Mouse (Mus musculus): ENCODE measurements around the gene Cnbd2. TPM values are rescaled to one million over a fixed set of nuclear protein-coding genes. Genes with fewer than 3 reads are reported as not detected.

Gene Cnbd2
- polyA plus RNA-seq (2015; fragmentation: Nextera tagmentation; extraction: Ambion mirVana) = 4.3 and 4.7 TPM in 2 replicates

DNA sequence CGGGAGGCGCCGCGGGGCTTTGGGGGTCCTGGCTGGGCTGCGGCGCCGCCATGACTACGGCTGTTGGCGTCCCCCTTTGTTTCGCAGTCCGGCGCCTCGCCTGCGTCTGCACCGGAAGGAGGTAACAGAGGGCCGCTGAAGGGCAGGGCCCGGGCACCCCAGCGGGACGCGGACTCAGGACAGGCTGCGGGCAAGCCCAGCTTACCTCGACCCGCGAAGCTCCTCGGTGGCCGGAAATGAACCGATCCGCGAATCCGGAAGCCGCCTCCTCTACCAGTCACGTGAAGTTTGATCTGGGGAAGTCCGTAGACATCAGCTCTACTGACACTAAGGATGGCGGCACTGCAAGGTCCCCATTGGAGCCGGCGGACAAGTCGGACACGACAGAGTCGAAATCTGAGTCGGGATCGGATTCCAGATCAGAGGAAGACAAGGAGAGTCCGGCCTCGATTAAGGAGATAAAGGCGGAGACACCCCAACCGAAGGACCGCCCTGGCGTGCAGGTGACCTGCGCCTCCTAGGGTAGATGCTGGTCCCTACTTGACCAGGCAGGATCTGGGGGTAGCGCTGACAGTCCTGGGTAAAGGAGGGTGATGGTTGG lies at the start of gene Cnbd2, which contains the start of gene Scand1:
TSS of gene Cnbd2 (plus strand) at position 3 of the 601 bp plus-strand sequence.
TSS of gene Scand1 (minus strand) at position 408 of the 601 bp plus-strand sequence.
- 0 out of 2 replicates have a peak, but pooled peaks cover 3% of the 10 kb centered on the region for H3K36me3 ChIP-seq
- H3K9ac ChIP-seq = peak within 1 kb of the TSS; percentile 90
- no peaks in the 10 kb centered on the region for H3K9me3 ChIP-seq
- peak within 1 kb of the TSS; percentile 98 for H3K27ac ChIP-seq
- peak; percentile 84 for ATAC-seq (ENCODE audit: insufficient read depth, low FRiP score, low read depth)
- H3K4me3 ChIP-seq (replicated peaks) = peak within 1 kb of the TSS; percentile 86
- no peaks in the 10 kb centered on the region for H3K27me3 ChIP-seq (replicated peaks)
- under 1% methylated on average over 49 of the region's 49 CpGs for WGBS
- peak within 1 kb of the TSS; percentile 88 for H3K4me2 ChIP-seq
- peaks cover 5% of the 10 kb centered on the region for H3K4me1 ChIP-seq

- no peak for ATAC-seq (ENCODE audit: insufficient read depth, low FRiP score, low read depth)
- H3K4me2 ChIP-seq = no peak overlapping the region
- H3K4me3 ChIP-seq (replicated peaks) = no peak overlapping the region
- no peak overlapping the region for H3K9ac ChIP-seq
- H3K27ac ChIP-seq = no peak overlapping the region
- H3K27me3 ChIP-seq (replicated peaks) = no peaks in the 10 kb centered on the region
- peaks cover 25% of the 10 kb centered on the region; the same call in 1 of the 2 replicates for H3K36me3 ChIP-seq
- no peaks in the 10 kb centered on the region for H3K9me3 ChIP-seq
- H3K4me1 ChIP-seq = no peaks in the 10 kb centered on the region
- 79% methylated on average over 4 of the region's 4 CpGs for WGBS
These were observed 48.8 kb upstream of the Cnbd2 start for GRCm38 (mm10) chr2:156263204-156263893.

GRCm38 (mm10) chr2:156267636-156268035 lies 44.5 kb upstream of the Cnbd2 start:
- Histone ChIP-seq H3K4me1 (no peaks in the 10 kb centered on the region), H3K27ac (no peak overlapping the region), H3K9me3 (no peaks in the 10 kb centered on the region), H3K36me3 (0 out of 2 replicates have a peak, but pooled peaks cover 5% of the 10 kb centered on the region), H3K4me2 (no peak overlapping the region), H3K9ac (no peak overlapping the region), H3K4me3 (replicated peaks) (no peak overlapping the region), H3K27me3 (replicated peaks) (no peaks in the 10 kb centered on the region)
- no peak for ATAC-seq (ENCODE audit: insufficient read depth, low FRiP score, low read depth)
- WGBS = 95% methylated on average over 9 of the region's 9 CpGs

DNA sequence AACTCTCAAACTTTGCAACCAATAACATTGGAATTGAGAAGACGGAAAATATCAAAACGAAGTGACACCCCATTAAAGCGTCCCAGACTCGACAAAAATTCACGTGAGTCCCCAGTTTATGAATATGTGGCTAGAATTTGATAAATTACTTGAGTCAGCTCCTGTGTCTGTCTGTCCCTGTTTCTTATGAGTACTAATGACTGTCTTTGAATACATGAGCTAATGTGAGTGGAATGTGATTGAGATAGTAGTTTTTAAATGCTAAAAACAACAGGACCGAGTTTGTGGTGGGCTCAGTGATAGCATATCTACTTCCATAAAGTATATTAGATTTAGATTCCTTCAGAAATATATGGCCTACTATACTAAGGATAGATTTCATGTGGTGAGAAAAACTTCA lies 39.5 kb upstream of the Cnbd2 start:
- no peaks in the 10 kb centered on the region for H3K4me1 ChIP-seq
- ATAC-seq (ENCODE audit: insufficient read depth, low FRiP score, low read depth) = no peak
- H3K4me3 ChIP-seq (replicated peaks) = no peak overlapping the region
- H3K9ac ChIP-seq = no peak overlapping the region
- no peaks in the 10 kb centered on the region for H3K9me3 ChIP-seq
- H3K4me2 ChIP-seq = no peak overlapping the region
- no peaks in the 10 kb centered on the region for H3K27me3 ChIP-seq (replicated peaks)
- H3K27ac ChIP-seq = no peak overlapping the region
- H3K36me3 ChIP-seq = peaks cover 7% of the 10 kb centered on the region; the same call in 1 of the 2 replicates
- WGBS = 82% methylated on average over 6 of the region's 6 CpGs

- ATAC-seq (ENCODE audit: insufficient read depth, low FRiP score, low read depth) = peak; percentile 72
- 45% methylated on average over 4 of the region's 4 CpGs for WGBS
- no peak overlapping the region for H3K9ac ChIP-seq
- H3K4me1 ChIP-seq = no peaks in the 10 kb centered on the region
- no peaks in the 10 kb centered on the region for H3K9me3 ChIP-seq
- H3K27ac ChIP-seq = peak overlapping the region; percentile 3; the same call in 1 of the 2 replicates
- H3K4me3 ChIP-seq (replicated peaks) = no peak overlapping the region
- no peaks in the 10 kb centered on the region for H3K27me3 ChIP-seq (replicated peaks)
- H3K36me3 ChIP-seq = peaks cover 6% of the 10 kb centered on the region; the same call in 1 of the 2 replicates
- no peak overlapping the region for H3K4me2 ChIP-seq
These were observed 33.7 kb upstream of the Cnbd2 start for GRCm38 (mm10) chr2:156278226-156279017.

- Histone ChIP-seq H3K9ac (no peak overlapping the region), H3K36me3 (peaks cover 7% of the 10 kb centered on the region), H3K27me3 (replicated peaks) (no peaks in the 10 kb centered on the region), H3K27ac (0 out of 2 replicates have a peak overlapping the region, but pooled peaks have one; percentile 2), H3K9me3 (no peaks in the 10 kb centered on the region), H3K4me3 (replicated peaks) (no peak overlapping the region), H3K4me2 (no peak overlapping the region), H3K4me1 (no peaks in the 10 kb centered on the region)
- peak; percentile 76; the same call in 1 of the 2 replicates for ATAC-seq (ENCODE audit: insufficient read depth, low FRiP score, low read depth)
- 80% methylated on average over 4 of the region's 4 CpGs for WGBS
These were observed 30.9 kb upstream of the Cnbd2 start for GRCm38 (mm10) chr2:156281227-156281626.

- H3K27ac ChIP-seq = no peak overlapping the region
- H3K9me3 ChIP-seq = no peaks in the 10 kb centered on the region
- 74% methylated on average over 2 of the region's 2 CpGs for WGBS
- H3K27me3 ChIP-seq (replicated peaks) = no peaks in the 10 kb centered on the region
- H3K4me2 ChIP-seq = no peak overlapping the region
- no peak for ATAC-seq (ENCODE audit: insufficient read depth, low FRiP score, low read depth)
- H3K4me1 ChIP-seq = no peaks in the 10 kb centered on the region
- no peak overlapping the region for H3K4me3 ChIP-seq (replicated peaks)
- peaks cover 15% of the 10 kb centered on the region for H3K36me3 ChIP-seq
- no peak overlapping the region for H3K9ac ChIP-seq
These were observed 26.9 kb upstream of the Cnbd2 start for GRCm38 (mm10) chr2:156285161-156285560.

GRCm38 (mm10) chr2:156286733-156287132 lies 25.4 kb upstream of the Cnbd2 start:
- ATAC-seq (ENCODE audit: insufficient read depth, low FRiP score, low read depth) = no peak
- no peak overlapping the region for H3K4me2 ChIP-seq
- no peaks in the 10 kb centered on the region for H3K27me3 ChIP-seq (replicated peaks)
- no peaks in the 10 kb centered on the region for H3K4me1 ChIP-seq
- H3K36me3 ChIP-seq = peaks cover 18% of the 10 kb centered on the region
- no peaks in the 10 kb centered on the region for H3K9me3 ChIP-seq
- 92% methylated on average over 4 of the region's 4 CpGs for WGBS
- no peak overlapping the region for H3K4me3 ChIP-seq (replicated peaks)
- H3K27ac ChIP-seq = no peak overlapping the region
- no peak overlapping the region for H3K9ac ChIP-seq

GRCm38 (mm10) chr2:156288222-156288621 lies 23.9 kb upstream of the Cnbd2 start:
- Histone ChIP-seq H3K27ac (no peak overlapping the region), H3K9me3 (no peaks in the 10 kb centered on the region), H3K4me1 (no peaks in the 10 kb centered on the region), H3K9ac (no peak overlapping the region), H3K4me3 (replicated peaks) (no peak overlapping the region), H3K4me2 (no peak overlapping the region), H3K36me3 (peaks cover 18% of the 10 kb centered on the region), H3K27me3 (replicated peaks) (no peaks in the 10 kb centered on the region)
- no peak for ATAC-seq (ENCODE audit: insufficient read depth, low FRiP score, low read depth)
- WGBS = 84% methylated on average over 2 of the region's 2 CpGs

- peaks cover 28% of the 10 kb centered on the region for H3K36me3 ChIP-seq
- no peaks in the 10 kb centered on the region for H3K27me3 ChIP-seq (replicated peaks)
- H3K4me1 ChIP-seq = no peaks in the 10 kb centered on the region
- no peak overlapping the region for H3K4me2 ChIP-seq
- no peak overlapping the region for H3K9ac ChIP-seq
- no peak overlapping the region for H3K4me3 ChIP-seq (replicated peaks)
- WGBS = 91% methylated on average over 2 of the region's 2 CpGs
- H3K9me3 ChIP-seq = no peaks in the 10 kb centered on the region
- ATAC-seq (ENCODE audit: insufficient read depth, low FRiP score, low read depth) = no peak
- no peak overlapping the region for H3K27ac ChIP-seq
These were observed 22.4 kb upstream of the Cnbd2 start for GRCm38 (mm10) chr2:156289552-156290160.

DNA sequence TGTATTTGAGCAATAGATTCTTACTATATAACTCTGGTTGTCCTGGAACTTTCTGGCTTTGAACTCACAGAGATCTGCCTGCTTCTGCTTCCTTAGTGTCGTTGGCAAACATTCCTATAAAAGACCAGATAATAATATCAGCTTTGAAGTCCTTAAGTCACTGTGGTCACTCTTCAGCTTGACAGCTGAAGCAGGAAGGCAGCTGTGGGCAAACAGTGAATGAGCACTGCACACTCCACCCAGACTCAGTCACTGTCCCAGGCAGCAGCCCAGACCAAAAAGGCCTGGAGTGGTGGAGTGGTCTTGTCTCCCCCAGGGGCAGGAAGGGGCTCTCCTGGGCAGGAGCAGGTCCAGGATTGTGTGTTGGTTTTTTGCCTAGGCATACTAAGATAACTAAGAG lies 20.1 kb upstream of the Cnbd2 start:
- 86% methylated on average over 1 of the region's 1 CpGs for WGBS

More for the DNA sequence above, 20.1 kb upstream of the Cnbd2 start:
- Histone ChIP-seq H3K4me1 (no peaks in the 10 kb centered on the region), H3K4me3 (replicated peaks) (no peak overlapping the region), H3K9ac (no peak overlapping the region), H3K27me3 (replicated peaks) (no peaks in the 10 kb centered on the region), H3K9me3 (no peaks in the 10 kb centered on the region), H3K27ac (no peak overlapping the region), H3K36me3 (peaks cover 27% of the 10 kb centered on the region), H3K4me2 (no peak overlapping the region)
- ATAC-seq (ENCODE audit: insufficient read depth, low FRiP score, low read depth) = no peak
